Mouse (Mus musculus) bone marrow, adult 2 months (tissue): ENCODE results near the gene N4bp3.
"Not testable (repeated sequence)": the region's sequence is repeated elsewhere in the genome, so short reads cannot be mapped to it uniquely, and the experiment has no call there.

Experiments used
- CTCF ChIP-seq: fragments of 200-500 bp; IDR thresholded peaks from 2 replicates; pipeline ENCODE4 v1.5.1; 2011; ENCODE audit warnings: low read length, control low read depth; ENCODE audit not compliant: control insufficient read depth, insufficient read depth
- POLR2A ChIP-seq: fragments of 200-500 bp; IDR thresholded peaks from 2 replicates; pipeline ENCODE4 v1.6.1; 2011; ENCODE audit warnings: low read depth, mild to moderate bottlenecking, control low read depth, low read length, borderline replicate concordance; ENCODE audit not compliant: control insufficient read depth

GRCm38 (mm10) chr11:51664747-51665146 is 14.1 kb upstream of the N4bp3 start:
- not testable (repeated sequence) for TF ChIP-seq POLR2A, CTCF
